Mouse (Mus musculus) testis, adult 2 months (tissue): ENCODE data around the gene Ldha.
A peak's percentile ranks its signal among the peaks of the same experiment; 100 is the strongest.

Experiments used
- CTCF ChIP-seq: fragments of 200-500 bp; IDR thresholded peaks from 2 replicates; pipeline ENCODE4 v1.5.1; 2012; ENCODE audit warnings: low read depth, mild to moderate bottlenecking, inconsistent platforms, low read length, moderate library complexity; ENCODE audit not compliant: control insufficient read depth, insufficient read depth, insufficient replicate concordance
- POLR2A ChIP-seq: fragments of 200-500 bp; IDR thresholded peaks from 2 replicates; pipeline ENCODE4 v1.6.1; 2012; ENCODE audit warnings: low read depth, mild to moderate bottlenecking, inconsistent platforms, low read length, moderate library complexity; ENCODE audit not compliant: control insufficient read depth

GRCm38 (mm10) chr7:46845211-46845977 lies 4.1 kb downstream of the Ldha start:
- TF ChIP-seq CTCF = no peak
- TF ChIP-seq POLR2A = peak; percentile 80
